Mouse (Mus musculus): ENCODE measurements around the gene Fabp3. TPM values are rescaled to one million over a fixed set of nuclear protein-coding genes. Genes with fewer than 3 reads are reported as not detected.

The Fabp3 gene
- total and polyA plus RNA-seq, 2 experiments from 2014 or later: 143 to 394 TPM

DNA sequence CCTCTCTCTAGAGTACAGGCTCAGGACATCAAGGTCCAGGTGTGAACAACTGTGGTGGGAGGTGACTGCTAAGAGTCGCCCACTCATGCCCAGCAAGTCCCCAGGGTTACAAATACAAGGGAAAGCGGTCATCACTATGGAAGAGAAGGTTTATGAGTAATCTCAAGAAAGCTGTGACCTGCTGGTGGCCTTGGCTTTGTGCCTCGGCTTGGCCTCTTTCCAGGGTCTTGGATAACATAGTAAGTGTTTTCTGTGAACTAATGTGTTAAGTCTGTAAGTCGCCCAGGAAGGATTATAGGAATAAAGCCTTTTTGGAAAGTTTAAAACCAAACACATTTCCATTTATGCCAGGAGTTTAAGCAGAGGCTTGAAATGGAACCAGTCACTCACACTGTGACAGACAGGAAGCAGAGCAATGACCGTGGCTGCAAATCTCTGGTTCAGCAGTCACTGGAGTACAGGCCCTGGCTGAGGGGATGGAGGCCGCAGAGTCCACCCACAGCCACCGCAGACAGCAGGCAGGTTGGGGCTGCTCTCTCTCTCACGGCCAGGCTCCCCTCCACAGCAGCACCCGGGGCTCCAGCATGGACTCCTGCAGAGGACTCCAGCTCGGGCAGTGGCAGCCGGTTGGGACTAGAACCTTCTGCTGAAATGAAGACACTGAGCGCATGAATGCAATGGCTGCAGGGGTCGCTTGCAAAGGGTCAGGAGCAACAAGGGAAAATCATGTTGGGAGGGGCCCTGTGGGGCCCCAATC, 7.6 kb downstream of the Fabp3 start:
- ATAC-seq (ENCODE audit: low FRiP score) (no peak), DNase-seq (ENCODE audit: low spot score) (no peak)
- H3K36me3 ChIP-seq (ENCODE audit: insufficient read depth, low read length): peaks cover 32% of the 10 kb centered on the region
- H3K27me3 ChIP-seq (ENCODE audit: insufficient read depth, low read length): no peaks in the 10 kb centered on the region
- H3K4me1 ChIP-seq (ENCODE audit: insufficient read depth, low read length): no peaks in the 10 kb centered on the region
- H3K9me3 ChIP-seq (ENCODE audit: low read length): no peaks in the 10 kb centered on the region
- no peak overlapping the region for H3K27ac ChIP-seq (ENCODE audit: low read depth, low read length)
- no peak overlapping the region for H3K4me2 ChIP-seq (ENCODE audit: low read depth, low read length, poor library complexity, severe bottlenecking)
- H3K9ac ChIP-seq (replicated peaks; ENCODE audit: low read length, poor library complexity, severe bottlenecking): no peak overlapping the region
- 67% methylated on average over 13 of the region's 13 CpGs for WGBS
- no peak for TF ChIP-seq CTCF (IDR thresholded peaks at IDR 0.05)
- no peak overlapping the region for H3K4me3 ChIP-seq (ENCODE audit: low read depth, low read length)

DNA sequence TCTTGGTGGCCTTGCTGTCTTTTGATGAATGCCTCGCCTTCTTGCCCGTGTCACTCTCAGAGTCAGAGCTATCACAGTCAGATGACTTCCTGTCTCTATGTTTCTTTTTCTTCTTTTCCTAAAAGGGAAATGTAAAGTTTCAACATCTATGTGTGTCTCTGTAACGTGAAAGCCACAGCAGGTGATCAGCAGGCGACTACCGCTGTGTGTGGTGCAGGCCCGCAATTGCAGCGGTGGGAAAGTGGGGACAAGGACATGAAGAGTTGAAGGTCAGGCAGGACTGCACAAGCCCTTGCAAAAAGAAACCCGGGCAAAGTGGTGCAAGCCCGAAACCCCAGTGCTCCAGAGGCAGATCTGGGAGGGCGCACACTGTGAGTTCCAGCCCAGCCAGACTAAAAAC, 8.3 kb downstream of the Fabp3 start:
- Histone ChIP-seq H3K9me3 (ENCODE audit: low read length) (no peaks in the 10 kb centered on the region), H3K4me1 (ENCODE audit: insufficient read depth, low read length) (no peaks in the 10 kb centered on the region), H3K4me3 (ENCODE audit: low read depth, low read length) (no peak overlapping the region), H3K9ac (replicated peaks; ENCODE audit: low read length, poor library complexity, severe bottlenecking) (no peak overlapping the region), H3K27me3 (ENCODE audit: insufficient read depth, low read length) (no peaks in the 10 kb centered on the region), H3K36me3 (ENCODE audit: insufficient read depth, low read length) (peaks cover 34% of the 10 kb centered on the region), H3K4me2 (ENCODE audit: low read depth, low read length, poor library complexity, severe bottlenecking) (no peak overlapping the region), H3K27ac (ENCODE audit: low read depth, low read length) (no peak overlapping the region)
- TF ChIP-seq CTCF (IDR thresholded peaks at IDR 0.05): no peak
- 80% methylated on average over 10 of the region's 10 CpGs for WGBS
- DNase-seq (ENCODE audit: low spot score): no peak
- no peak for ATAC-seq (ENCODE audit: low FRiP score)

DNA sequence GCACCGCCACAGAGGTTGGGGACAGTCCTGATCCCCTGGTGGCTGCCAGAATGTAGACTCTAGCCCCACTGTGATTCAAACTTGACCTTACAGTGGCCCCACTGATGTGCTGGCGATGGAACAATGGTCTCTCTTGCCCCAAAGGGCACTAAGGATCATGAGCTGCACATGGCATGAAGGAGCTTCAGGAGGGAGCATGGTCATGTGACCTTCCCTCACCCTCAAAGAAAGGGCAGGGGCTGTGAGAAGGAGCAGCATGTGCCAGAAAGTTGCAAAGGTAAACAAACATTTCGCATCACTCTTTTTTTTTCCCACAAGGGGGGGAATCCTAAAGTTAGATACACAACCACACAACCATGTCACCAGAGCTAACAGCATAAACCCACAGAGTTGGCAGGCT, 9.7 kb downstream of the Fabp3 start:
- DNase-seq (ENCODE audit: low spot score) (no peak), ATAC-seq (ENCODE audit: low FRiP score) (no peak)
- Histone ChIP-seq H3K27me3 (ENCODE audit: insufficient read depth, low read length) (no peaks in the 10 kb centered on the region), H3K27ac (ENCODE audit: low read depth, low read length) (no peak overlapping the region), H3K9ac (replicated peaks; ENCODE audit: low read length, poor library complexity, severe bottlenecking) (no peak overlapping the region), H3K4me2 (ENCODE audit: low read depth, low read length, poor library complexity, severe bottlenecking) (no peak overlapping the region), H3K4me3 (ENCODE audit: low read depth, low read length) (no peak overlapping the region), H3K4me1 (ENCODE audit: insufficient read depth, low read length) (no peaks in the 10 kb centered on the region), H3K9me3 (ENCODE audit: low read length) (no peaks in the 10 kb centered on the region), H3K36me3 (ENCODE audit: insufficient read depth, low read length) (peaks cover 39% of the 10 kb centered on the region)
- 71% methylated on average over 3 of the region's 3 CpGs for WGBS
- no peak for TF ChIP-seq CTCF (IDR thresholded peaks at IDR 0.05)

DNA sequence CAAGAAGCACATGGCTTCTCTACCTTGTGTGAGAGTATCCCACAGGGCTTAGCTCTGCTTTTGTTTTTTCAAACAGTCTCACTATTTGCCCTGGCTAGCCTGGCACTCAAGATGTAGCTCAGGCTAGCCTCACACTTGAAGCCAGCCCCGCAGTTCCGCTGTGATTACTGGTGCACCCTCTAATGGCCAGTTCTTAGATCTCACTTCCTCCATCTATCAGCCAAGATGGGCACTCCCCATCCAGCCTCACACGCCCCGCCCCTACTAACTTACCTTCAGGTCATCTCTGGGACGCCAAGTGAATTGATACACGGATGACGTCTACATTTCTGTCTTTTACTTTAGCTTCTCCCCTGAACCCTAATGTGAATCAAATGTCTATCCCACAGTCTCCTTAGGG, 11.2 kb downstream of the Fabp3 start:
- TF ChIP-seq CTCF (IDR thresholded peaks at IDR 0.05): 0 out of 2 replicates have a peak, but pooled peaks have one; percentile 7
- no peak overlapping the region for H3K4me3 ChIP-seq (ENCODE audit: low read depth, low read length)
- no peak for DNase-seq (ENCODE audit: low spot score)
- 92% methylated on average over 7 of the region's 7 CpGs for WGBS
- no peak for ATAC-seq (ENCODE audit: low FRiP score)
- no peaks in the 10 kb centered on the region; the same call in 1 of the 2 replicates for H3K4me1 ChIP-seq (ENCODE audit: insufficient read depth, low read length)
- no peak overlapping the region for H3K27ac ChIP-seq (ENCODE audit: low read depth, low read length)
- H3K36me3 ChIP-seq (ENCODE audit: insufficient read depth, low read length): peaks cover 42% of the 10 kb centered on the region
- no peaks in the 10 kb centered on the region for H3K27me3 ChIP-seq (ENCODE audit: insufficient read depth, low read length)
- no peak overlapping the region for H3K4me2 ChIP-seq (ENCODE audit: low read depth, low read length, poor library complexity, severe bottlenecking)
- no peaks in the 10 kb centered on the region for H3K9me3 ChIP-seq (ENCODE audit: low read length)
- no peak overlapping the region for H3K9ac ChIP-seq (replicated peaks; ENCODE audit: low read length, poor library complexity, severe bottlenecking)

GRCm38 (mm10) chr4:130321640-130322039, 13.2 kb downstream of the Fabp3 start:
- Histone ChIP-seq H3K36me3 (ENCODE audit: insufficient read depth, low read length) (peaks cover 44% of the 10 kb centered on the region), H3K9me3 (ENCODE audit: low read length) (no peaks in the 10 kb centered on the region), H3K4me1 (ENCODE audit: insufficient read depth, low read length) (no peaks in the 10 kb centered on the region; the same call in 1 of the 2 replicates), H3K9ac (replicated peaks; ENCODE audit: low read length, poor library complexity, severe bottlenecking) (no peak overlapping the region), H3K27me3 (ENCODE audit: insufficient read depth, low read length) (no peaks in the 10 kb centered on the region), H3K4me2 (ENCODE audit: low read depth, low read length, poor library complexity, severe bottlenecking) (no peak overlapping the region), H3K4me3 (ENCODE audit: low read depth, low read length) (no peak overlapping the region), H3K27ac (ENCODE audit: low read depth, low read length) (no peak overlapping the region)
- ATAC-seq (ENCODE audit: low FRiP score): no peak
- TF ChIP-seq CTCF (IDR thresholded peaks at IDR 0.05): no peak
- WGBS: 97% methylated on average over 7 of the region's 7 CpGs
- no peak for DNase-seq (ENCODE audit: low spot score)

- no peak overlapping the region for H3K4me3 ChIP-seq (ENCODE audit: low read depth, low read length)
- H3K36me3 ChIP-seq (ENCODE audit: insufficient read depth, low read length): peaks cover 45% of the 10 kb centered on the region
- DNase-seq (ENCODE audit: low spot score): no peak
- no peak for TF ChIP-seq CTCF (IDR thresholded peaks at IDR 0.05)
- H3K4me1 ChIP-seq (ENCODE audit: insufficient read depth, low read length): no peaks in the 10 kb centered on the region; the same call in 1 of the 2 replicates
- H3K27me3 ChIP-seq (ENCODE audit: insufficient read depth, low read length): no peaks in the 10 kb centered on the region
- ATAC-seq (ENCODE audit: low FRiP score): no peak
- H3K4me2 ChIP-seq (ENCODE audit: low read depth, low read length, poor library complexity, severe bottlenecking): no peak overlapping the region
- 81% methylated on average over 7 of the region's 7 CpGs for WGBS
- H3K9me3 ChIP-seq (ENCODE audit: low read length): no peaks in the 10 kb centered on the region
- H3K27ac ChIP-seq (ENCODE audit: low read depth, low read length): no peak overlapping the region
- no peak overlapping the region for H3K9ac ChIP-seq (replicated peaks; ENCODE audit: low read length, poor library complexity, severe bottlenecking)
These were observed 14.2 kb downstream of the Fabp3 start for GRCm38 (mm10) chr4:130322567-130322966.
